Mouse (Mus musculus) regulatory T cell (primary cell): ENCODE data around the gene Atxn1.

Experiments
- in situ Hi-C: fragments of 300-600 bp; cut with MboI, MseI; formaldehyde crosslinking; loops from one replicate; pipeline ENCODE4 v1.15.1; 2025; ENCODE audit warnings: high pct_unique_total_duplicates

Gene Atxn1

GRCm38 (mm10) chr13:45932491-45932921, 32.3 kb downstream of the Atxn1 start:
- in situ Hi-C loops = no loop called here

- in situ Hi-C loops = no loop called here
These were observed 32.9 kb downstream of the Atxn1 start for GRCm38 (mm10) chr13:45931891-45932290.

- in situ Hi-C loops = no loop called here
These were observed 33.6 kb downstream of the Atxn1 start for GRCm38 (mm10) chr13:45931215-45931614.

GRCm38 (mm10) chr13:45929744-45930143, 35.1 kb downstream of the Atxn1 start:
- in situ Hi-C loops = no loop called here

- in situ Hi-C loops = no loop called here
These were observed 39.5 kb downstream of the Atxn1 start for GRCm38 (mm10) chr13:45925294-45925693.

- in situ Hi-C loops = no loop called here
These were observed 40.3 kb downstream of the Atxn1 start for GRCm38 (mm10) chr13:45924555-45924954.

GRCm38 (mm10) chr13:45923086-45923485, 41.7 kb downstream of the Atxn1 start:
- in situ Hi-C loops = no loop called here

GRCm38 (mm10) chr13:45922467-45922866, 42.3 kb downstream of the Atxn1 start:
- in situ Hi-C loops = no loop called here

- in situ Hi-C loops = no loop called here
These were observed 45.7 kb downstream of the Atxn1 start for GRCm38 (mm10) chr13:45918956-45919711.

GRCm38 (mm10) chr13:45918006-45918380, 46.8 kb downstream of the Atxn1 start:
- in situ Hi-C loops = no loop called here

GRCm38 (mm10) chr13:45917058-45918005, 47.5 kb downstream of the Atxn1 start:
- in situ Hi-C loops = no loop called here

GRCm38 (mm10) chr13:45915921-45916320, 48.9 kb downstream of the Atxn1 start:
- in situ Hi-C loops = no loop called here

GRCm38 (mm10) chr13:45915026-45915425, 49.8 kb downstream of the Atxn1 start:
- in situ Hi-C loops = no loop called here

GRCm38 (mm10) chr13:45914117-45914516, 50.7 kb downstream of the Atxn1 start:
- in situ Hi-C loops = no loop called here

GRCm38 (mm10) chr13:45911848-45912247, 53.0 kb downstream of the Atxn1 start:
- in situ Hi-C loops = no loop called here

GRCm38 (mm10) chr13:45911069-45911468, 53.7 kb downstream of the Atxn1 start:
- in situ Hi-C loops = no loop called here

- in situ Hi-C loops = no loop called here
These were observed 54.5 kb downstream of the Atxn1 start for GRCm38 (mm10) chr13:45910348-45910747.

GRCm38 (mm10) chr13:45907181-45907691, 57.6 kb downstream of the Atxn1 start:
- in situ Hi-C loops = loop anchor here (5.0 kb wide), 2 partner anchors 60 to 70 kb away; partner anchors contain the start of gene Atxn1

- in situ Hi-C loops = loop anchor here (5.0 kb wide), 2 partner anchors 61 to 69 kb away; partner anchors contain the start of gene Atxn1
These were observed 58.2 kb downstream of the Atxn1 start for GRCm38 (mm10) chr13:45906438-45907166.

- in situ Hi-C loops = loop anchor here (5.0 kb wide), 2 partner anchors 62 to 68 kb away; partner anchors contain the start of gene Atxn1
These were observed 59.9 kb downstream of the Atxn1 start for GRCm38 (mm10) chr13:45904955-45905354.

GRCm38 (mm10) chr13:45904456-45904855, 60.4 kb downstream of the Atxn1 start:
- in situ Hi-C loops = no loop called here
